10 mouse cellular contexts compared by ENCODE assay signal in genomic region chr4:98107936-98108675, GRCm38 (mm10).
DNase-seq lines count a peak whose midpoint lies in the region; ATAC-seq and TF ChIP-seq lines count a peak whose summit lies in the region.
"Had no signal": no experiment of that assay in that cellular context is flagged by ENCODE, and none has a peak within 500 bp of the region (broad histone marks: within the 10 kb centered on the region; RNA-seq: fewer than 3 reads in every experiment).

No protein-coding gene starts in this region.

- peaks cover 42% of the 10 kb centered on the region for H3K4me1 ChIP-seq in kidney, embryonic 14.5 days (ENCODE audit: control insufficient read depth, insufficient read depth, low read length)
- H3K4me1 ChIP-seq in embryonic fibroblast, embryonic 13.5 days (ENCODE audit: control insufficient read depth, insufficient read depth, low read length): peaks cover 17% of the 10 kb centered on the region
- peaks cover 33% of the 10 kb centered on the region for H3K4me1 ChIP-seq in hindbrain, embryonic 16.5 days (ENCODE audit: control insufficient read depth, insufficient read depth, low read depth, low read length)
- H3K4me1 ChIP-seq in neural tube, embryonic 11.5 days (ENCODE audit: control insufficient read depth, insufficient read depth, low read length): peaks cover 36% of the 10 kb centered on the region

- no peak overlapping the region for H3K9ac ChIP-seq in kidney, embryonic 14.5 days (ENCODE audit: low read depth, low read length)
- 0 out of 2 replicates have a peak overlapping the region, but pooled peaks have one; percentile 11 for H3K9ac ChIP-seq in hindbrain, embryonic 16.5 days (ENCODE audit: low read depth, low read length)
- H3K9ac ChIP-seq in neural tube, embryonic 11.5 days (ENCODE audit: low read length): no peak overlapping the region
- H3K9ac ChIP-seq: liver, embryonic 15.5 days had no signal

- TF ChIP-seq CTCF in embryonic fibroblast, embryonic 13.5 days (IDR thresholded peaks at IDR 0.05; ENCODE audit: borderline replicate concordance, insufficient read depth, low read length): no peak

- intact Hi-C loops in left cerebral cortex, postnatal 25 days (cut with DNase I): loop anchor here (5.0 kb wide), 2 partner anchors 331 to 356 kb away; partner anchors contain the start of gene E130114P18Rik

- H3K4me2 ChIP-seq in kidney, embryonic 14.5 days (replicated peaks; ENCODE audit: low read depth, low read length): peak overlapping the region; percentile 19
- H3K4me2 ChIP-seq in hindbrain, embryonic 16.5 days (ENCODE audit: low read length): peak overlapping the region; percentile 8; the same call in 1 of the 2 replicates
- no peak overlapping the region for H3K4me2 ChIP-seq in neural tube, embryonic 11.5 days (ENCODE audit: low read depth)
- H3K4me2 ChIP-seq: liver, embryonic 15.5 days had no signal

- ATAC-seq in kidney, embryonic 14.5 days (ENCODE audit: low FRiP score, low TSS enrichment): no peak
- no peak for ATAC-seq in hindbrain, embryonic 16.5 days
- peak; percentile 52 for ATAC-seq in neural tube, embryonic 11.5 days (ENCODE audit: insufficient read depth, low FRiP score, low TSS enrichment)

- DNase-seq in kidney, postnatal 14 days: no peak
- no peak for DNase-seq in neural tube, embryonic 11.5 days (ENCODE audit: low spot score)
- no peak for DNase-seq in left cerebral cortex, postnatal 25 days (ENCODE audit: low spot score in 2 of 2)
- DNase-seq in layer of hippocampus, postnatal 10 days (ENCODE audit: low spot score in 2 of 2): no peak
- no peak for DNase-seq in spleen, adult 18-20 months
- DNase-seq: right cerebral cortex, adult 18-20 months had no signal

- no peaks in the 10 kb centered on the region for H3K27me3 ChIP-seq in kidney, embryonic 14.5 days (ENCODE audit: control insufficient read depth, insufficient read depth, low read length)
- no peaks in the 10 kb centered on the region for H3K27me3 ChIP-seq in hindbrain, embryonic 16.5 days (replicated peaks; ENCODE audit: control insufficient read depth, insufficient read depth, low read length)
- no peaks in the 10 kb centered on the region for H3K27me3 ChIP-seq in neural tube, embryonic 11.5 days (ENCODE audit: control insufficient read depth, insufficient read depth, low read length)

- TF ChIP-seq POLR2A in embryonic fibroblast, embryonic 13.5 days (IDR thresholded peaks at IDR 0.05; ENCODE audit: low read depth, low read length): no peak

- H3K9me3 ChIP-seq in kidney, embryonic 14.5 days (ENCODE audit: control insufficient read depth, low read length): no peaks in the 10 kb centered on the region
- H3K9me3 ChIP-seq in hindbrain, embryonic 16.5 days (ENCODE audit: control insufficient read depth, low read length): no peaks in the 10 kb centered on the region
- H3K9me3 ChIP-seq in neural tube, embryonic 11.5 days (ENCODE audit: control insufficient read depth, low read length): no peaks in the 10 kb centered on the region
- H3K9me3 ChIP-seq: liver, embryonic 15.5 days had no signal

- no peaks in the 10 kb centered on the region for H3K36me3 ChIP-seq in kidney, embryonic 14.5 days (ENCODE audit: control insufficient read depth, insufficient read depth, low read length)
- H3K36me3 ChIP-seq in hindbrain, embryonic 16.5 days (ENCODE audit: control insufficient read depth, insufficient read depth, low read length): no peaks in the 10 kb centered on the region
- H3K36me3 ChIP-seq in neural tube, embryonic 11.5 days (ENCODE audit: control insufficient read depth, insufficient read depth, low read length): no peaks in the 10 kb centered on the region
- H3K36me3 ChIP-seq: liver, embryonic 15.5 days had no signal

- H3K4me3 ChIP-seq in kidney, embryonic 14.5 days (ENCODE audit: low read length): no peak overlapping the region
- no peak overlapping the region for H3K4me3 ChIP-seq in embryonic fibroblast, embryonic 13.5 days (ENCODE audit: insufficient read depth, low read length)
- no peak overlapping the region for H3K4me3 ChIP-seq in hindbrain, embryonic 16.5 days (ENCODE audit: low read length)
- H3K4me3 ChIP-seq in neural tube, embryonic 11.5 days (ENCODE audit: low read depth, low read length): no peak overlapping the region
- H3K4me3 ChIP-seq: liver, embryonic 15.5 days had no signal

- 5% methylated on average over 9 of the region's 9 CpGs for WGBS in kidney, embryonic 14.5 days
- 6% methylated on average over 9 of the region's 9 CpGs for WGBS in hindbrain, embryonic 16.5 days
- WGBS in neural tube, embryonic 11.5 days: 3% methylated on average over 9 of the region's 9 CpGs

- peak overlapping the region; percentile 76 for H3K27ac ChIP-seq in kidney, embryonic 14.5 days (ENCODE audit: low read depth, low read length)
- H3K27ac ChIP-seq in embryonic fibroblast, embryonic 13.5 days (ENCODE audit: insufficient read depth, low read length): peak overlapping the region; percentile 74
- peak overlapping the region; percentile 44 for H3K27ac ChIP-seq in hindbrain, embryonic 16.5 days (ENCODE audit: low read depth, low read length)
- H3K27ac ChIP-seq in neural tube, embryonic 11.5 days (ENCODE audit: low read depth, low read length): peak overlapping the region; percentile 75
- H3K27ac ChIP-seq: liver, embryonic 15.5 days had no signal
